8 mouse cellular contexts compared by ENCODE assay signal in genomic region chr11:95384973-95385320, GRCm38 (mm10). TPM values are rescaled to one million over a fixed set of nuclear protein-coding genes. Genes with fewer than 3 reads are reported as not detected.
DNase-seq lines count a peak whose midpoint lies in the region; ATAC-seq and TF ChIP-seq lines count a peak whose summit lies in the region.

No protein-coding gene starts in this region.

- no peak for TF ChIP-seq CTCF in kidney, postnatal 0 days (IDR thresholded peaks at IDR 0.05; ENCODE audit: low read depth)
- TF ChIP-seq CTCF in cortical plate, adult 2 months (IDR thresholded peaks at IDR 0.05; ENCODE audit: extremely low read depth, insufficient read depth, low read length), result no peak

- H3K27me3 ChIP-seq in kidney, postnatal 0 days (ENCODE audit: insufficient read depth, low read length), result no peaks in the 10 kb centered on the region
- H3K27me3 ChIP-seq in hindbrain, embryonic 16.5 days (replicated peaks; ENCODE audit: control insufficient read depth, insufficient read depth, low read length), result no peaks in the 10 kb centered on the region
- no peaks in the 10 kb centered on the region for H3K27me3 ChIP-seq in midbrain, embryonic 16.5 days (ENCODE audit: control insufficient read depth, insufficient read depth, low read depth, low read length)

- no peaks in the 10 kb centered on the region for H3K9me3 ChIP-seq in kidney, postnatal 0 days (replicated peaks; ENCODE audit: low read length)
- H3K9me3 ChIP-seq in hindbrain, embryonic 16.5 days (ENCODE audit: control insufficient read depth, low read length), result no peaks in the 10 kb centered on the region
- no peaks in the 10 kb centered on the region for H3K9me3 ChIP-seq in midbrain, embryonic 16.5 days (replicated peaks; ENCODE audit: control insufficient read depth, low read length, poor library complexity, severe bottlenecking)

- no peak for DNase-seq in kidney, postnatal 0 days (ENCODE audit: low spot score)
- DNase-seq in kidney, postnatal 25 days, result no peak
- no peak for DNase-seq in right cerebral cortex, postnatal 4 days
- DNase-seq in gastrocnemius, postnatal 10 days, result no peak
- DNase-seq in frontal cortex, postnatal 25 days (ENCODE audit: low spot score in 2 of 2), result no peak

- peak overlapping the region; percentile 60 for H3K4me2 ChIP-seq in kidney, postnatal 0 days (ENCODE audit: low read length)
- peak overlapping the region; percentile 75 for H3K4me2 ChIP-seq in hindbrain, embryonic 16.5 days (ENCODE audit: low read length)
- H3K4me2 ChIP-seq in midbrain, embryonic 16.5 days (ENCODE audit: low read length), result peak overlapping the region; percentile 75

- no peak; the same call in 1 of the 2 replicates for ATAC-seq in kidney, postnatal 0 days (replicated peaks; ENCODE audit: low FRiP score, low read depth)
- 0 out of 2 replicates have a peak, but pooled peaks have one; percentile 12 for ATAC-seq in hindbrain, embryonic 16.5 days
- ATAC-seq in midbrain, embryonic 16.5 days, result peak; percentile 54

- TF ChIP-seq POLR2A in cortical plate, adult 2 months (IDR thresholded peaks at IDR 0.05; ENCODE audit: extremely low read depth, insufficient read depth, low read length), result no peak

- peak overlapping the region; percentile 67 for H3K27ac ChIP-seq in kidney, postnatal 0 days
- H3K27ac ChIP-seq in cortical plate, adult 2 months (ENCODE audit: insufficient read depth, low read length), result peak overlapping the region; percentile 99
- H3K27ac ChIP-seq in hindbrain, embryonic 16.5 days (ENCODE audit: low read depth, low read length), result peak overlapping the region; percentile 89
- peak overlapping the region; percentile 88 for H3K27ac ChIP-seq in midbrain, embryonic 16.5 days (ENCODE audit: low read length)

- under 1% methylated on average over 14 of the region's 14 CpGs for whole genome bisulfite sequencing in kidney, postnatal 0 days
- WGBS in hindbrain, embryonic 16.5 days, result 0% methylated on average over 14 of the region's 14 CpGs
- WGBS in midbrain, embryonic 16.5 days, result under 1% methylated on average over 14 of the region's 14 CpGs

- peak overlapping the region; percentile 76 for H3K4me3 ChIP-seq in kidney, postnatal 0 days (replicated peaks; ENCODE audit: low read depth, low read length)
- H3K4me3 ChIP-seq in cortical plate, adult 2 months (ENCODE audit: insufficient read depth, low read length), result peak overlapping the region; percentile 93
- H3K4me3 ChIP-seq in hindbrain, embryonic 16.5 days (ENCODE audit: low read length), result peak overlapping the region; percentile 90
- peak overlapping the region; percentile 80 for H3K4me3 ChIP-seq in midbrain, embryonic 16.5 days (ENCODE audit: low read depth, low read length)

- no peaks in the 10 kb centered on the region for H3K4me1 ChIP-seq in kidney, postnatal 0 days (replicated peaks; ENCODE audit: insufficient read depth, low read length)
- H3K4me1 ChIP-seq in cortical plate, adult 2 months (ENCODE audit: control insufficient read depth, insufficient read depth, low read length), result peaks cover 3% of the 10 kb centered on the region; the same call in 1 of the 2 replicates
- H3K4me1 ChIP-seq in hindbrain, embryonic 16.5 days (ENCODE audit: control insufficient read depth, insufficient read depth, low read depth, low read length), result peaks cover 12% of the 10 kb centered on the region
- peaks cover 17% of the 10 kb centered on the region for H3K4me1 ChIP-seq in midbrain, embryonic 16.5 days (ENCODE audit: control insufficient read depth, insufficient read depth, low read length)

- H3K36me3 ChIP-seq in kidney, postnatal 0 days (ENCODE audit: insufficient read depth, low read length), result peaks cover 21% of the 10 kb centered on the region
- H3K36me3 ChIP-seq in hindbrain, embryonic 16.5 days (ENCODE audit: control insufficient read depth, insufficient read depth, low read length), result peaks cover 11% of the 10 kb centered on the region
- peaks cover 13% of the 10 kb centered on the region for H3K36me3 ChIP-seq in midbrain, embryonic 16.5 days (ENCODE audit: control insufficient read depth, insufficient read depth, low read length)

- peak overlapping the region; percentile 78 for H3K9ac ChIP-seq in kidney, postnatal 0 days (ENCODE audit: low read depth, low read length)
- peak overlapping the region; percentile 81 for H3K9ac ChIP-seq in hindbrain, embryonic 16.5 days (ENCODE audit: low read depth, low read length)
- peak overlapping the region; percentile 84 for H3K9ac ChIP-seq in midbrain, embryonic 16.5 days (ENCODE audit: low read depth, low read length)

RNA-seq across cellular contexts. Expression of gene Slc35b1, which starts 0.5 kb away (rescaled TPM):
- 103 and 104 TPM in 2 replicates for polyA plus RNA-seq in kidney, postnatal 0 days (2015; fragmentation: Nextera tagmentation; extraction: Ambion mirVana)
- 77.9 and 78.2 TPM in 2 replicates for polyA plus RNA-seq in cortical plate, adult 2 months (2012; rRNA removed)
- polyA plus RNA-seq in hindbrain, embryonic 16.5 days (2015; fragmentation: Nextera tagmentation; extraction: Ambion mirVana), result 142 and 147 TPM in 2 replicates
- polyA plus RNA-seq in midbrain, embryonic 16.5 days (2015; fragmentation: Nextera tagmentation; extraction: Ambion mirVana), result 144 and 157 TPM in 2 replicates
- 10 to 100 TPM; 42.7 to 43.8 TPM for total RNA-seq in gastrocnemius, postnatal 10 days (2021)

RNA-seq across cellular contexts. Expression of gene Spop, which starts 28.9 kb away (rescaled TPM):
- 77.8 and 90.8 TPM in 2 replicates for polyA plus RNA-seq in kidney, postnatal 0 days (2015; fragmentation: Nextera tagmentation; extraction: Ambion mirVana)
- polyA plus RNA-seq in cortical plate, adult 2 months (2012; rRNA removed), result 128 and 136 TPM in 2 replicates
- polyA plus RNA-seq in hindbrain, embryonic 16.5 days (2015; fragmentation: Nextera tagmentation; extraction: Ambion mirVana), result 222 and 250 TPM in 2 replicates
- 244 and 258 TPM in 2 replicates for polyA plus RNA-seq in midbrain, embryonic 16.5 days (2015; fragmentation: Nextera tagmentation; extraction: Ambion mirVana)
- total RNA-seq in gastrocnemius, postnatal 10 days (2021), result 100 to 1,000 TPM; 192 to 216 TPM

RNA-seq across cellular contexts. Expression of gene Fam117a, which starts 48.1 kb away (rescaled TPM):
- polyA plus RNA-seq in kidney, postnatal 0 days (2015; fragmentation: Nextera tagmentation; extraction: Ambion mirVana), result 8.7 and 10.0 TPM in 2 replicates
- polyA plus RNA-seq in cortical plate, adult 2 months (2012; rRNA removed), result 7.5 and 7.7 TPM in 2 replicates
- 3.0 and 3.1 TPM in 2 replicates for polyA plus RNA-seq in hindbrain, embryonic 16.5 days (2015; fragmentation: Nextera tagmentation; extraction: Ambion mirVana)
- 2.1 and 2.2 TPM in 2 replicates for polyA plus RNA-seq in midbrain, embryonic 16.5 days (2015; fragmentation: Nextera tagmentation; extraction: Ambion mirVana)
- total RNA-seq in gastrocnemius, postnatal 10 days (2021), result 10 to 100 TPM in 1 of 2 experiments, 1 to 10 TPM in 1; 9.0 to 14.5 TPM
